Mouse (Mus musculus) myocyte (in vitro differentiated cells): ENCODE results near the gene Fam83f.

Source experiments
- CEBPB ChIP-seq: IDR thresholded peaks from 2 replicates; pipeline ENCODE4 v1.6.1; 2011; ENCODE audit warnings: mild to moderate bottlenecking, moderate library complexity; ENCODE audit not compliant: poor library complexity, insufficient read depth, severe bottlenecking
- E2F4 ChIP-seq: IDR thresholded peaks from one replicate; pipeline ENCODE4 v1.6.1; 2011; ENCODE audit warnings: mild to moderate bottlenecking, control low read depth, moderate library complexity; ENCODE audit not compliant: insufficient read depth
- MAX ChIP-seq: IDR thresholded peaks from one replicate; pipeline ENCODE4 v1.6.1; 2011; ENCODE audit warnings: low read depth, mild to moderate bottlenecking, control low read depth
- MYOD1 ChIP-seq, 3 experiments: IDR thresholded peaks; one replicate each; pipeline ENCODE4 v1.6.1; 2011; ENCODE audit warnings: control low read depth in 2 of 3, low read depth in 2 of 3, mild to moderate bottlenecking in 2 of 3, moderate library complexity in 1 of 3; ENCODE audit not compliant: insufficient read length in 2 of 3, control insufficient read depth in 1 of 3
- MYOG ChIP-seq, 3 experiments: IDR thresholded peaks; one replicate each; pipeline ENCODE4 v1.6.1; 2011; ENCODE audit warnings: control low read depth in 2 of 3, low read depth in 2 of 3, mild to moderate bottlenecking in 2 of 3; ENCODE audit not compliant: insufficient read length in 2 of 3, control insufficient read depth in 1 of 3, insufficient read depth in 1 of 3
- POLR2A ChIP-seq: IDR thresholded peaks from one replicate; pipeline ENCODE4 v1.6.1; 2011; ENCODE audit warnings: low read depth, mild to moderate bottlenecking, control low read depth, moderate library complexity; ENCODE audit not compliant: insufficient read length
- REST ChIP-seq: IDR thresholded peaks from one replicate; pipeline ENCODE4 v1.6.1; 2011; ENCODE audit warnings: mild to moderate bottlenecking, control low read depth, moderate library complexity; ENCODE audit not compliant: insufficient read depth, insufficient read length
- USF1 ChIP-seq: IDR thresholded peaks from one replicate; pipeline ENCODE4 v1.6.1; 2011; ENCODE audit warnings: low read depth, mild to moderate bottlenecking, control low read depth, moderate library complexity

DNA sequence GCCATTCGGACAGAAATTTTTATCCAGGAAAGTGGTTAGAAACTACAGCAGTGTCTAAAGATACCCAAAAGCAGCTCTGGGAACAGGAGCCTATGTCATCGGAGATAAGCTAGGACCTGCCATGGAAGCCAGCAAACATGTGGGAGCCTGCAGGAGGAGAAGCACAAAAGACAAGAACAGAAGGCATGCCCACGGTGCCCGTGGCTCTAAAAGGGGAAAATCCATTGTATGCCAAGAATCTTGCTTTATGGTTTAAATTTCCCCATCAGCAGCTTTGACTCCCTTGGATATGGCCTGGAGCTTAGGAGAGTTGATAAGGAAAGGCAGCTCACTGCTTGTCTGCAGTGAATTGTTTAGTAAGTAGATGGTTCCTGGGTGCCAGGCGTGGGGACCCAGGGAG lies 31.3 kb downstream of the Fam83f start:
- no peak for TF ChIP-seq USF1
- TF ChIP-seq MYOG (IDR thresholded peaks at IDR 0.05; ENCODE audit: control insufficient read depth in 1 of 3, insufficient read depth in 1 of 3, insufficient read length in 2 of 3, low read depth in 2 of 3), result no peak
- TF ChIP-seq POLR2A, result no peak
- no peak for TF ChIP-seq REST
- no peak for TF ChIP-seq MYOD1 (IDR thresholded peaks at IDR 0.05; ENCODE audit: control insufficient read depth in 1 of 3, insufficient read length in 2 of 3, low read depth in 2 of 3)
- no peak for TF ChIP-seq MAX
- TF ChIP-seq CEBPB, result no peak
- no peak for TF ChIP-seq E2F4
